Mouse (Mus musculus) left cerebral cortex, postnatal 25 days (tissue): ENCODE measurements around the gene Arhgap11a. TPM values are rescaled to one million over a fixed set of nuclear protein-coding genes. Genes with fewer than 3 reads are reported as not detected.
A peak's percentile ranks its signal among the peaks of the same experiment; 100 is the strongest.

Experiments used
- DNase-seq, 2 experiments: peaks; one replicate each; pipeline ENCODE4 v3.0.0; 2022; ENCODE audit warnings: low spot score in 2 of 2, mixed read lengths in 1 of 2
- intact Hi-C: fragments of 180-260 bp; cut with DNase I; formaldehyde crosslinking; loops from one replicate; pipeline ENCODE4 v1.15.1; 2025
- total RNA-seq, 2 experiments: library from RNA; stranded (reverse); gene quantifications; 2 replicates each; pipeline ENCODE4 v1.2.3; 2021

Gene Arhgap11a
- total RNA-seq: 1 to 10 TPM; 2.1 to 2.2 TPM

GRCm38 (mm10) chr2:113848245-113849121 lies at the start of gene Arhgap11a:
TSS of gene Arhgap11a (minus strand) at chr2:113848661.
- intact Hi-C loops: no loop called here
- peak; percentile 93 to 94 for DNase-seq

GRCm38 (mm10) chr2:113893385-113894122 lies 45.1 kb upstream of the Arhgap11a start:
- DNase-seq: no peak
- intact Hi-C loops: no loop called here

GRCm38 (mm10) chr2:113887166-113887565 lies 38.7 kb upstream of the Arhgap11a start:
- intact Hi-C loops: no loop called here

DNA sequence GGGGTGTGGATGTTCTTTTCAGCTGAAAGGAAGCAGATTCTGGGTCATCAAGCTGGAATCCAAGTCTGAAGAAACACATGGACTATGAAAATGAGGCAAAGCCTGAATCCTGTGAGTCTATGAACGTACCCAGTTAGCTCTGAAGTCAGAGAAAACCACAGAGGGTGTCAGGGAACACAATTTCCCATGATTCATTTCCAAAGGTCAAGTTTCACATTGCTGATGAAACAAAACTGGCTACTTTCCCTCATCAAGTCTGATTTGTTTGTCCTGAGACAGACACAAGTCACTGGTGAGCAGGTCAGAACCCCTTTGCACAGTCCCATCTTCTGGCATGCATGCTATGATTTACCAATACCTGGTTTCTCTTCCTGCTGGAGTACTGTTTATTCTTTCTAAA lies 37.6 kb upstream of the Arhgap11a start:
- DNase-seq: no peak
- intact Hi-C loops: no loop called here

More at GRCm38 (mm10) chr2:113887166-113887565, 38.7 kb upstream of the Arhgap11a start:
- no peak for DNase-seq

- DNase-seq: peak in 1 of 2 experiments; percentile 23
- intact Hi-C loops: no loop called here
Measured at GRCm38 (mm10) chr2:113870115-113870514, 21.7 kb upstream of the Arhgap11a start.

- intact Hi-C loops: loop anchor here (5.0 kb wide), 1 partner anchor 229 kb away; no protein-coding TSS in a partner anchor
- no peak for DNase-seq
Measured at GRCm38 (mm10) chr2:113868404-113868803, 19.9 kb upstream of the Arhgap11a start.

- intact Hi-C loops: loop anchor here (2.0 to 5.0 kb wide), 2 partner anchors 231 to 279 kb away; no protein-coding TSS in a partner anchor
- DNase-seq: peak in 1 of 2 experiments; percentile 26
Measured at GRCm38 (mm10) chr2:113866155-113866554, 17.7 kb upstream of the Arhgap11a start.

DNA sequence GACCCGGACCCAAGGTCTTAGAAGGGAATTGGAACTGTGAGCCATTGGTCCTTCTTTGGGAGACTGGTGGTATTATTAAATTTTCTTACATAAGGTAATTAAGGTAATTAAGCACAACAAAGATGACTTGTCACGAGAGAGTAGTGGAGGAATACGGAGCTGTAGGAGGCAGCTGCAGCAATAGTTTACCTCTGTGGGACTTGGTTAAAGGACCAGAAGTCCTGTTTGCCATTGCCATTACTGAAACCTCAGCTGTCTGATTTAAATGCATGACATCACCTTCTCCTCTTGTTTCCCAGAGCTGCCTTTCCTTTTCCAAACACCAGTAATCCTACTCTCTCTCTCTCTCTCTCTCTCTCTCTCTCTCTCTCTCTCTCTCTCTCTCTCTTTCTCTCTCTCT lies 680 bp upstream of the Arhgap11a start:
- no peak for DNase-seq
- intact Hi-C loops: no loop called here

GRCm38 (mm10) chr2:113847678-113848244 lies 700 bp downstream of the Arhgap11a start:
- intact Hi-C loops: no loop called here
- no peak for DNase-seq

GRCm38 (mm10) chr2:113845081-113845480 lies 3.4 kb downstream of the Arhgap11a start:
- DNase-seq: no peak
- intact Hi-C loops: no loop called here

GRCm38 (mm10) chr2:113841656-113842437 lies 6.6 kb downstream of the Arhgap11a start:
- DNase-seq: no peak
- intact Hi-C loops: no loop called here

- DNase-seq: no peak
- intact Hi-C loops: no loop called here
Measured at GRCm38 (mm10) chr2:113839488-113839887, 9.0 kb downstream of the Arhgap11a start.

- intact Hi-C loops: no loop called here
Measured at GRCm38 (mm10) chr2:113835219-113835618, 13.2 kb downstream of the Arhgap11a start.

DNA sequence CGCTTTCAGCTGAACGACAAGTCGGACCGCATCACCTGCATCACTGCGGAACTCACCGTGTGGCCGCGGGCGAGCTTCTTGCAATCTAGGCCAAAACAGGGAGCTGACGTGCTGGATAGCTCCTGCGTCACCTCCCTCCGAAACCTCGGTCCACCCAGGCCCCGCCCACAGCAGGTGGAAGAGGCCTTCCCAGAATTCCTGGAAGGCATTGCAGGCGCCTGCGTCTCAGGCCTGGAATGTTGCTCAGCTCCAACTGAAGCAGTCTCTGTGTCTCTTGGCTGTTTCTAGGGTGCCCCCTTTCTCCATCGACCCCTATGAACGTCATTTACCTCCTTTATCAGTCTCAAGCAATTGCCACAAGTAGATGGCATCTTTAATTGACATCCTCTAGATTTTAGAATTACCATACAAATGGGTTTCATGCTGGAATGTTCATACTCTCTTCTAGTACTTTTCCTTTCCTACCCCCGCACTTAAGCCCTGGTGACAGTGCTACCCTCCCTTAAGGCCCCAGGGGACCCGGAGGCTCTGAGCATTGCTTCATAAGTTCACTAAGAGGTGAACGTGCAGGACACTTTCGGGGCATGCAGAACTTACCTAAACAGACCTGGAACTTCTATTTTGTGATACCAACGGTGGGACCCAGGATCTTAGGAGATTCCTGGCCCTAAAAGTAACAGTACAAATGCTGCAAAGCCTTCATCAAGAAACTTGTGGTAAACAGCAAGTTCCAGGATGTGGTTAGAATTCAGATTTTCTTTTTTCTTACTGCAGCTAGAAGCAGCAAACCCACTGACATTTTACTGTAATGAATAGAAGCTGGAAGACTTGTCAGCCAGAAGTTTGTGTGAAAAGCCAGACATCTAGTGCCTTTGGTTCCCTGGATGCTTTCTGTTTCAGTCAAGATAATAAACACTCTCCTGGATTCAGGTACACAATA lies 19.2 kb downstream of the Arhgap11a start, which contains the start of gene Scg5:
Scg5 (minus strand) TSS at position 179 of the 940 bp plus-strand sequence.
- intact Hi-C loops: no loop called here

More at GRCm38 (mm10) chr2:113835219-113835618, 13.2 kb downstream of the Arhgap11a start:
- DNase-seq: no peak

GRCm38 (mm10) chr2:113828086-113828942 lies 20.1 kb downstream of the Arhgap11a start:
- intact Hi-C loops: no loop called here
- no peak for DNase-seq

More for the DNA sequence above, 19.2 kb downstream of the Arhgap11a start, which contains the start of gene Scg5:
- DNase-seq: peak; percentile 85 to 95

- intact Hi-C loops: loop anchor here (5.0 kb wide), 2 partner anchors 287 to 332 kb away; no protein-coding TSS in a partner anchor
- peak in 1 of 2 experiments; percentile 60 for DNase-seq
Measured at GRCm38 (mm10) chr2:113823909-113824308, 24.6 kb downstream of the Arhgap11a start.

- no peak for DNase-seq
- intact Hi-C loops: loop anchor here (5.0 kb wide), 2 partner anchors 285 to 330 kb away; no protein-coding TSS in a partner anchor
Measured at GRCm38 (mm10) chr2:113822367-113822766, 26.1 kb downstream of the Arhgap11a start.
